Mouse (Mus musculus): ENCODE data around the gene Anapc10. TPM values are rescaled to one million over a fixed set of nuclear protein-coding genes. Genes with fewer than 3 reads are reported as not detected.

Anapc10 gene
- 16.1 TPM for polyA plus RNA-seq (2015; fragmentation: Illumina TruSeq; extraction: RNeasy Lipid Tissue Mini Kit (QIAGEN cat#74804); ENCODE audit: low read depth, low replicate concordance)

DNA sequence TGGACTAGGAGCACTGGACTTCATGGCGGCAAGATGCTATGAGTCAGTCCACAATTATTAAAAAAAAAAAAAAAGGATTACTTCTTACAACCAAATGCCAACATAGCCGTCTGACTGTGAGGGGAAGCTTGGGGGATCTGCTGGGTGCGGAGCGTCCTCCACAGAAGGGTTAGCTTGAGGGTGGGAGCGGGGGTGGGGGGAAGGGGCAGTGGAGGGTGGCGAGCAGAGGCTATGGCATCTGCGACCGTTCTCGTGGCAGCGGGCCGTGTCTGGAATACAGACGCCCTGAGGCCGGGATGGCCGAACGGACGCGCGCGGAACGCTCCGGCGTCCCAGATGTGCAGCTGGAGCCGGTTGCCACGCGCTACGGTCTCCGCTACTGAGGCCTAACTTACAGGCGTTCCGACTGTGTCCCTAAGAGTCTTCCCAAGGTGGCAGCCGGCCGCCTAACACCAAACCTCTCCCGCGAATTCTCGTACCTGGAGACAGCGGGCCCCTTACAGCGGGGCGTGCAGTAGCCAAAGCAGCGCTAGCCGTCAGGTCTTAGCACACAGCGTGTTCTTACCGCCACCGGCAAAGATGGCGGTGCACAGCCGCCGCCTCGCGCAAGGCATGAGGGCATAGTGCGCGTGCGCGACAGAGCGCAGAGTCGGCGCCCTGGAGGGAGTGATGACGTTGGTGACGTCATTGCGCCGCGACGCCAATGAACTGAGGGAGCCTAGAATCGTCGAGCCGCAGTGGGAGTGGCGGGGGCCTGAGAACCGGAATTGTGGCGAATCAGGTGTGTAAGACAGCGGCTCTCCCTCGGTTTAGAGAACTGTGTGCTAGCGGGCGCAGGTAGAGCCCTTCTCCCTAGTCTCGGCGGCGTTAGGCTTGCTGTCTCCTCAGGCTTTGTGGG, at the start of gene Anapc10, which contains the start of gene Abce1:
Anapc10 (plus strand) TSS at position 757 of the 898 bp plus-strand sequence.
Abce1 (minus strand) TSS at position 677 of the 898 bp plus-strand sequence.

Other genes with a start within 250 kb of the Anapc10 start
- gene Otud4, start 72.2 kb upstream of the Anapc10 start, polyA plus RNA-seq (2015; fragmentation: Illumina TruSeq; extraction: RNeasy Lipid Tissue Mini Kit (QIAGEN cat#74804); ENCODE audit: low read depth, low replicate concordance) = 22.2 TPM
- 76.0 TPM for gene Abce1, start 80 bp upstream of the Anapc10 start, polyA plus RNA-seq (2015; fragmentation: Illumina TruSeq; extraction: RNeasy Lipid Tissue Mini Kit (QIAGEN cat#74804); ENCODE audit: low read depth, low replicate concordance)

All from brain, adult 10 weeks (tissue).